Mouse (Mus musculus): ENCODE measurements at regions not wholly inside any gene's neighbourhood (a gene's known extent, or its start where the extent isn't known, plus 50 kb on each side); places are given as distances from the start of the nearest gene placed in this dataset.

GRCm38 (mm10) chr10:44640620-44641019 lies 112.3 kb upstream of the Prdm1 start:
- TF ChIP-seq GATA1 (IDR thresholded peaks at IDR 0.05; ENCODE audit: low read length) (no peak), TAL1 (IDR thresholded peaks at IDR 0.05; ENCODE audit: low read length) (no peak)
